Mouse (Mus musculus) left cerebral cortex, postnatal 4 days (tissue): ENCODE results near the gene Lcp2. TPM values are rescaled to one million over a fixed set of nuclear protein-coding genes. Genes with fewer than 3 reads are reported as not detected.

Experiments used
- total RNA-seq, 2 experiments: library from RNA; stranded (reverse); gene quantifications; 2 replicates each; pipeline ENCODE4 v1.2.3; 2021

The Lcp2 gene
- total RNA-seq, 2 experiments from 2014 or later = 3.7 to 4.5 TPM

Other genes starting within 250 kb of the Lcp2 start
- under 1 TPM; 0.24 to 0.26 TPM for gene Kcnmb1, start 83.9 kb upstream of the Lcp2 start, total RNA-seq
- 10 to 100 TPM; 35.8 to 43.5 TPM for gene Kcnip1, start 53.8 kb upstream of the Lcp2 start, total RNA-seq
- gene 4930469K13Rik, start 51.6 kb downstream of the Lcp2 start, total RNA-seq = not detected
- gene Foxi1, start 161.2 kb downstream of the Lcp2 start, total RNA-seq = not detected